Mouse (Mus musculus) limb, embryonic 12.5 days (tissue): ENCODE data around the gene Tpm1. TPM values are rescaled to one million over a fixed set of nuclear protein-coding genes. Genes with fewer than 3 reads are reported as not detected.

Experiments
- ATAC-seq: fragments of 200-750 bp; cut with Nextera tagmentation; 2 replicates; pipeline ENCODE4 v1.8.0; 2017; ENCODE audit warnings: low read depth, moderate TSS enrichment; ENCODE audit not compliant: insufficient number of reproducible peaks, insufficient read depth, low FRiP score, low TSS enrichment
- H3K27ac ChIP-seq: fragments of 300-500 bp; sonication (generic); 2 replicates; pipeline ENCODE4 v1.5.1; 2016; ENCODE audit warnings: mild to moderate bottlenecking, moderate library complexity
- H3K27me3 ChIP-seq: fragments of 300-500 bp; sonication (generic); 2 replicates; pipeline ENCODE4 v1.6.1; 2016; ENCODE audit warnings: mild to moderate bottlenecking, moderate library complexity
- H3K36me3 ChIP-seq: fragments of 300-500 bp; sonication (generic); 2 replicates; pipeline ENCODE4 v1.6.1; 2016; ENCODE audit warnings: mild to moderate bottlenecking, moderate library complexity
- H3K4me1 ChIP-seq: fragments of 300-500 bp; sonication (generic); replicated peaks from 2 replicates; pipeline ENCODE4 v1.6.1; 2016
- H3K4me2 ChIP-seq: fragments of 300-500 bp; sonication (generic); 2 replicates; pipeline ENCODE4 v1.6.1; 2016; ENCODE audit warnings: mild to moderate bottlenecking, moderate library complexity
- H3K4me3 ChIP-seq: fragments of 300-500 bp; sonication (generic); replicated peaks from 2 replicates; pipeline ENCODE4 v1.5.1; 2016; ENCODE audit warnings: mild to moderate bottlenecking
- H3K9ac ChIP-seq: fragments of 300-500 bp; sonication (generic); replicated peaks from 2 replicates; pipeline ENCODE4 v1.6.1; 2016; ENCODE audit warnings: mild to moderate bottlenecking, moderate library complexity
- H3K9me3 ChIP-seq: fragments of 300-500 bp; sonication (generic); 2 replicates; pipeline ENCODE4 v1.6.1; 2016; ENCODE audit warnings: mild to moderate bottlenecking, moderate library complexity
- WGBS: fragments of 180-500 bp; shearing (Covaris S2); methylation state at CpG from one replicate; pipeline ENCODE4 v1.1.7; 2016; 5-methylcytosine and 5-hydroxymethylcytosine counted together
- polyA plus RNA-seq: library from polyadenylated mRNA; unstranded; fragments of >200 nt; fragmentation: Nextera tagmentation; extraction: Ambion mirVana; gene quantifications from 2 replicates; pipeline ENCODE4 v1.2.1, GENCODE M21; 2016

Tpm1 gene
- polyA plus RNA-seq, 1 experiment from 2014 or later: 555 TPM

- no peak for ATAC-seq
- H3K9me3 ChIP-seq: no peaks in the 10 kb centered on the region
- WGBS: 66% methylated on average over 2 of the region's 2 CpGs
- no peak overlapping the region for H3K4me3 ChIP-seq
- H3K9ac ChIP-seq: no peak overlapping the region
- no peaks in the 10 kb centered on the region for H3K27me3 ChIP-seq
- no peak overlapping the region for H3K27ac ChIP-seq
- peaks cover 2% of the 10 kb centered on the region; the same call in 1 of the 2 replicates for H3K4me1 ChIP-seq
- H3K4me2 ChIP-seq: no peak overlapping the region
- H3K36me3 ChIP-seq: no peaks in the 10 kb centered on the region
Measured at GRCm38 (mm10) chr9:67072182-67072581, 23.0 kb upstream of the Tpm1 start.

- Histone ChIP-seq H3K4me3 (no peak overlapping the region), H3K27me3 (no peaks in the 10 kb centered on the region), H3K4me2 (no peak overlapping the region), H3K27ac (peak overlapping the region; percentile 71), H3K36me3 (no peaks in the 10 kb centered on the region), H3K9ac (no peak overlapping the region), H3K9me3 (no peaks in the 10 kb centered on the region), H3K4me1 (peaks cover under 1% of the 10 kb centered on the region; the same call in 1 of the 2 replicates)
- 47% methylated on average over 7 of the region's 7 CpGs for WGBS
- no peak for ATAC-seq
Measured at GRCm38 (mm10) chr9:67071596-67071995, 22.4 kb upstream of the Tpm1 start.

GRCm38 (mm10) chr9:67071103-67071502, 21.9 kb upstream of the Tpm1 start:
- Histone ChIP-seq H3K4me2 (no peak overlapping the region), H3K27ac (peak overlapping the region; percentile 71), H3K4me3 (no peak overlapping the region), H3K9me3 (no peaks in the 10 kb centered on the region), H3K36me3 (no peaks in the 10 kb centered on the region), H3K9ac (no peak overlapping the region), H3K4me1 (peaks cover 4% of the 10 kb centered on the region; the same call in 1 of the 2 replicates), H3K27me3 (no peaks in the 10 kb centered on the region)
- no peak for ATAC-seq
- WGBS: 56% methylated on average over 6 of the region's 6 CpGs

GRCm38 (mm10) chr9:67066616-67067015, 17.4 kb upstream of the Tpm1 start:
- no peak overlapping the region for H3K4me2 ChIP-seq
- no peak overlapping the region for H3K4me3 ChIP-seq
- H3K36me3 ChIP-seq: no peaks in the 10 kb centered on the region
- peak overlapping the region; percentile 1; the same call in 1 of the 2 replicates for H3K27ac ChIP-seq
- ATAC-seq: peak; percentile 59; the same call in 1 of the 2 replicates
- no peak overlapping the region for H3K9ac ChIP-seq
- H3K9me3 ChIP-seq: no peaks in the 10 kb centered on the region
- H3K27me3 ChIP-seq: no peaks in the 10 kb centered on the region
- WGBS: 50% methylated on average over 6 of the region's 6 CpGs
- H3K4me1 ChIP-seq: peaks cover 4% of the 10 kb centered on the region; the same call in 1 of the 2 replicates

GRCm38 (mm10) chr9:67059714-67060113, 10.5 kb upstream of the Tpm1 start:
- Histone ChIP-seq H3K36me3 (no peaks in the 10 kb centered on the region), H3K4me1 (peaks cover 9% of the 10 kb centered on the region; the same call in 1 of the 2 replicates), H3K9ac (no peak overlapping the region), H3K27ac (no peak overlapping the region), H3K9me3 (no peaks in the 10 kb centered on the region), H3K4me3 (no peak overlapping the region), H3K4me2 (no peak overlapping the region), H3K27me3 (no peaks in the 10 kb centered on the region)
- ATAC-seq: no peak
- WGBS: 80% methylated on average over 12 of the region's 12 CpGs

- no peak overlapping the region for H3K9ac ChIP-seq
- H3K4me1 ChIP-seq: peaks cover 9% of the 10 kb centered on the region; the same call in 1 of the 2 replicates
- WGBS: 77% methylated on average over 6 of the region's 6 CpGs
- no peaks in the 10 kb centered on the region for H3K9me3 ChIP-seq
- H3K4me3 ChIP-seq: no peak overlapping the region
- H3K27ac ChIP-seq: no peak overlapping the region
- H3K36me3 ChIP-seq: no peaks in the 10 kb centered on the region
- no peaks in the 10 kb centered on the region for H3K27me3 ChIP-seq
- no peak overlapping the region for H3K4me2 ChIP-seq
- ATAC-seq: no peak
Measured at GRCm38 (mm10) chr9:67058366-67058765, 9.2 kb upstream of the Tpm1 start.

- Histone ChIP-seq H3K36me3 (no peaks in the 10 kb centered on the region), H3K27me3 (peaks cover 49% of the 10 kb centered on the region), H3K4me2 (no peak overlapping the region), H3K9ac (no peak overlapping the region), H3K4me1 (peaks cover 35% of the 10 kb centered on the region), H3K9me3 (no peaks in the 10 kb centered on the region), H3K27ac (no peak overlapping the region), H3K4me3 (no peak overlapping the region)
- WGBS: 77% methylated on average over 6 of the region's 6 CpGs
- ATAC-seq: no peak
Measured at GRCm38 (mm10) chr9:67050736-67051337, 1.6 kb upstream of the Tpm1 start.

- ATAC-seq: peak; percentile 3; the same call in 1 of the 2 replicates
- peak overlapping the region; percentile 85 for H3K27ac ChIP-seq
- 11% methylated on average over 7 of the region's 7 CpGs for WGBS
- peaks cover 49% of the 10 kb centered on the region for H3K27me3 ChIP-seq
- no peaks in the 10 kb centered on the region for H3K9me3 ChIP-seq
- no peaks in the 10 kb centered on the region for H3K36me3 ChIP-seq
- peaks cover 40% of the 10 kb centered on the region for H3K4me1 ChIP-seq
- H3K9ac ChIP-seq: peak overlapping the region; percentile 87; the same call in 1 of the 2 replicates
- peak overlapping the region; percentile 84 for H3K4me2 ChIP-seq
- peak overlapping the region; percentile 67 for H3K4me3 ChIP-seq
Measured at GRCm38 (mm10) chr9:67049836-67050235, 630 bp upstream of the Tpm1 start.

- H3K4me3 ChIP-seq: peak overlapping the region; percentile 67
- ATAC-seq: no peak; the same call in 1 of the 2 replicates
- H3K27me3 ChIP-seq: peaks cover 49% of the 10 kb centered on the region
- no peaks in the 10 kb centered on the region for H3K36me3 ChIP-seq
- peak overlapping the region; percentile 84 for H3K4me2 ChIP-seq
- peaks cover 46% of the 10 kb centered on the region for H3K4me1 ChIP-seq
- H3K9me3 ChIP-seq: no peaks in the 10 kb centered on the region
- under 1% methylated on average over 26 of the region's 26 CpGs for WGBS
- H3K27ac ChIP-seq: peak overlapping the region; percentile 85
- peak overlapping the region; percentile 87 for H3K9ac ChIP-seq
Measured at GRCm38 (mm10) chr9:67048483-67049085, 622 bp downstream of the Tpm1 start.

GRCm38 (mm10) chr9:67047606-67048482, 1.4 kb downstream of the Tpm1 start:
- no peaks in the 10 kb centered on the region for H3K36me3 ChIP-seq
- under 1% methylated on average over 44 of the region's 50 CpGs for WGBS
- no peaks in the 10 kb centered on the region for H3K9me3 ChIP-seq
- peak overlapping the region; percentile 84 for H3K4me2 ChIP-seq
- peak overlapping the region; percentile 85 for H3K27ac ChIP-seq
- peaks cover 49% of the 10 kb centered on the region for H3K27me3 ChIP-seq
- H3K4me3 ChIP-seq: peak overlapping the region; percentile 67
- ATAC-seq: no peak
- H3K4me1 ChIP-seq: peaks cover 48% of the 10 kb centered on the region
- H3K9ac ChIP-seq: peak overlapping the region; percentile 87
